Mouse (Mus musculus) CH12.LX (cell line): ENCODE data around the gene Serp1. TPM values are rescaled to one million over a fixed set of nuclear protein-coding genes. Genes with fewer than 3 reads are reported as not detected.
A peak's percentile ranks its signal among the peaks of the same experiment; 100 is the strongest.

Source experiments
- DNase-seq: peaks from one replicate; pipeline ENCODE4 v3.0.0-alpha.2; 2013; ENCODE audit errors: extremely low read depth
- H3K27ac ChIP-seq: 2 replicates; pipeline ENCODE4 v1.5.1; 2012; ENCODE audit warnings: low read depth, mild to moderate bottlenecking, control low read depth, moderate library complexity; ENCODE audit not compliant: insufficient read depth
- H3K27me3 ChIP-seq: replicated peaks from 2 replicates; pipeline ENCODE3; 2012; ENCODE audit warnings: inconsistent platforms
- H3K36me3 ChIP-seq, 2 experiments: replicated peaks in 1 of 2; 2 replicates each; pipeline versions ENCODE3 to v1.6.1; 2012; ENCODE audit warnings: inconsistent platforms in 1 of 2, low read length in 1 of 2, mild to moderate bottlenecking in 1 of 2, mixed read lengths in 1 of 2, moderate library complexity in 1 of 2; ENCODE audit not compliant: control insufficient read depth in 1 of 2, insufficient read depth in 1 of 2
- H3K4me1 ChIP-seq, 2 experiments: 2 replicates each; pipeline ENCODE4 v1.6.1; 2012; ENCODE audit warnings: inconsistent platforms in 1 of 2, moderate library complexity in 1 of 2; ENCODE audit not compliant: insufficient read depth in 2 of 2, control insufficient read depth in 1 of 2
- H3K4me2 ChIP-seq: 2 replicates; pipeline ENCODE4 v1.6.1; 2012; ENCODE audit warnings: low read depth, mild to moderate bottlenecking, control low read depth; ENCODE audit not compliant: poor library complexity, insufficient read depth, severe bottlenecking
- H3K4me3 ChIP-seq, 3 experiments: fragments of 150-350 bp in 1 of 3; sonication (generic) in 1 of 3; replicated peaks in 1 of 3; 2 replicates each; pipeline versions ENCODE3 to v1.5.1; 2011 to 2012; ENCODE audit warnings: low read depth in 2 of 3, low read length in 2 of 3, mild to moderate bottlenecking in 2 of 3, moderate library complexity in 2 of 3, control low read depth in 1 of 3, improper control_type of control experiment in 1 of 3, inconsistent platforms in 1 of 3, mixed read lengths in 1 of 3; ENCODE audit not compliant: poor library complexity in 1 of 3
- H3K79me2 ChIP-seq: replicated peaks from 2 replicates; pipeline ENCODE4 v1.6.1; 2012; ENCODE audit warnings: mild to moderate bottlenecking, moderate library complexity; ENCODE audit not compliant: control insufficient read depth, poor library complexity, insufficient read depth, severe bottlenecking; ENCODE audit errors: extremely low read depth
- H3K9ac ChIP-seq: 2 replicates; pipeline ENCODE4 v1.6.1; 2012; ENCODE audit warnings: low read depth, mild to moderate bottlenecking, control low read depth, moderate library complexity; ENCODE audit not compliant: insufficient read depth
- H3K9me3 ChIP-seq: replicated peaks from 2 replicates; pipeline ENCODE3; 2012; ENCODE audit warnings: low read length, inconsistent platforms, mixed read lengths
- BHLHE40 ChIP-seq: IDR thresholded peaks from 2 replicates; pipeline ENCODE4 v1.6.1; 2011; ENCODE audit warnings: mild to moderate bottlenecking, low read depth, low read length, improper control_type of control experiment
- CHD2 ChIP-seq: IDR thresholded peaks from 2 replicates; pipeline ENCODE4 v1.6.1; 2011; ENCODE audit warnings: low read length, improper control_type of control experiment
- ELF1 ChIP-seq: IDR thresholded peaks from 2 replicates; pipeline ENCODE4 v1.6.1; 2014; ENCODE audit warnings: low read depth, mild to moderate bottlenecking, inconsistent platforms, low read length, improper control_type of control experiment
- EP300 ChIP-seq: IDR thresholded peaks from 2 replicates; pipeline ENCODE4 v1.6.1; 2011; ENCODE audit warnings: low read length, improper control_type of control experiment
- HCFC1 ChIP-seq: IDR thresholded peaks from 2 replicates; pipeline ENCODE4 v1.6.1; 2012; ENCODE audit warnings: low read depth, mild to moderate bottlenecking, inconsistent platforms, low read length, improper control_type of control experiment
- JUN ChIP-seq: IDR thresholded peaks from 2 replicates; pipeline ENCODE4 v1.6.1; 2011; ENCODE audit warnings: low read depth, mild to moderate bottlenecking, low read length, improper control_type of control experiment, moderate library complexity; ENCODE audit not compliant: insufficient read depth
- KAT2A ChIP-seq: IDR thresholded peaks from 2 replicates; pipeline ENCODE4 v1.6.1; 2012; ENCODE audit warnings: low read length, improper control_type of control experiment, inconsistent platforms; ENCODE audit not compliant: insufficient replicate concordance
- MAFK ChIP-seq: IDR thresholded peaks from 2 replicates; pipeline ENCODE4 v1.6.1; 2011; ENCODE audit warnings: low read length, improper control_type of control experiment; ENCODE audit not compliant: insufficient replicate concordance
- MAX ChIP-seq: IDR thresholded peaks from 2 replicates; pipeline ENCODE4 v1.6.1; 2011; ENCODE audit warnings: low read length, improper control_type of control experiment
- MAZ ChIP-seq: IDR thresholded peaks from 2 replicates; pipeline ENCODE4 v1.6.1; 2012; ENCODE audit warnings: low read depth, mild to moderate bottlenecking, inconsistent platforms, low read length, improper control_type of control experiment, moderate library complexity
- MEF2A ChIP-seq: IDR thresholded peaks from 2 replicates; pipeline ENCODE4 v1.6.1; 2014; ENCODE audit warnings: low read depth, mild to moderate bottlenecking, inconsistent platforms, low read length, improper control_type of control experiment, borderline replicate concordance
- MXI1 ChIP-seq: IDR thresholded peaks from 2 replicates; pipeline ENCODE4 v1.6.1; 2011; ENCODE audit warnings: mild to moderate bottlenecking, low read depth, low read length, improper control_type of control experiment
- MYC ChIP-seq: IDR thresholded peaks from 2 replicates; pipeline ENCODE4 v1.6.1; 2011; ENCODE audit warnings: low read depth, mild to moderate bottlenecking, improper control_type of control experiment, low read length
- NELFE ChIP-seq: IDR thresholded peaks from 2 replicates; pipeline ENCODE4 v1.6.1; 2011; ENCODE audit warnings: low read depth, low read length, improper control_type of control experiment
- NRF1 ChIP-seq: IDR thresholded peaks from 2 replicates; pipeline ENCODE4 v1.6.1; 2014; ENCODE audit warnings: low read depth, mild to moderate bottlenecking, inconsistent platforms, low read length, improper control_type of control experiment, moderate library complexity
- PAX5 ChIP-seq: IDR thresholded peaks from 2 replicates; pipeline ENCODE4 v1.6.1; 2012; ENCODE audit warnings: low read length, inconsistent platforms, mixed read lengths
- POLR2A ChIP-seq: IDR thresholded peaks from 2 replicates; pipeline ENCODE4 v1.6.1; 2011; ENCODE audit warnings: low read depth, mild to moderate bottlenecking, improper control_type of control experiment, low read length
- POLR2AphosphoS2 ChIP-seq: IDR thresholded peaks from 2 replicates; pipeline ENCODE4 v1.6.1; 2011; ENCODE audit warnings: low read depth, low read length, improper control_type of control experiment
- RAD21 ChIP-seq: IDR thresholded peaks from 2 replicates; pipeline ENCODE4 v1.6.1; 2011; ENCODE audit warnings: low read depth, mild to moderate bottlenecking, low read length, improper control_type of control experiment, moderate library complexity
- SIN3A ChIP-seq: IDR thresholded peaks from 2 replicates; pipeline ENCODE4 v1.6.1; 2012; ENCODE audit warnings: low read length, improper control_type of control experiment, inconsistent platforms
- SMC3 ChIP-seq: IDR thresholded peaks from 2 replicates; pipeline ENCODE4 v1.6.1; 2011; ENCODE audit warnings: low read depth, low read length, improper control_type of control experiment
- TBP ChIP-seq: conservative IDR thresholded peaks from 2 replicates; pipeline ENCODE4 v1.6.1; 2011; ENCODE audit warnings: low read depth, low read length, improper control_type of control experiment
- TCF12 ChIP-seq: IDR thresholded peaks from 2 replicates; pipeline ENCODE4 v1.6.1; 2014; ENCODE audit warnings: low read depth, mild to moderate bottlenecking, inconsistent platforms, low read length, improper control_type of control experiment
- UBTF ChIP-seq: IDR thresholded peaks from 2 replicates; pipeline ENCODE4 v1.6.1; 2012; ENCODE audit warnings: low read depth, mild to moderate bottlenecking, inconsistent platforms, low read length, improper control_type of control experiment, moderate library complexity
- USF1 ChIP-seq: IDR thresholded peaks from 2 replicates; pipeline ENCODE4 v1.6.1; 2014; ENCODE audit warnings: low read depth, mild to moderate bottlenecking, inconsistent platforms, low read length, improper control_type of control experiment
- ZKSCAN1 ChIP-seq: IDR thresholded peaks from 2 replicates; pipeline ENCODE4 v1.6.1; 2012; ENCODE audit warnings: low read depth, inconsistent platforms, low read length, improper control_type of control experiment, borderline replicate concordance
- ZMIZ1 ChIP-seq: IDR thresholded peaks from 2 replicates; pipeline ENCODE4 v1.6.1; 2012; ENCODE audit warnings: low read depth, mild to moderate bottlenecking, inconsistent platforms, low read length, improper control_type of control experiment
- dilution Hi-C: fragments of 300-500 bp; cut with MboI; formaldehyde crosslinking; loops from 2 replicates; pipeline ENCODE4 v1.14.3; 2020; ENCODE audit warnings: low sequenced_read_pairs; ENCODE audit not compliant: extremely low pct_unique_long_range_greater_than_20kb, extremely low pct_ligation_motif_present
- in situ Hi-C: fragments of 300-500 bp; cut with MboI; formaldehyde crosslinking; loops from 3 replicates; pipeline ENCODE4 v1.14.3; 2019; ENCODE audit warnings: low sequenced_read_pairs, low pct_ligation_motif_present, low pct_unique_long_range_greater_than_20kb, mixed read lengths
- polyA plus RNA-seq: library from polyadenylated mRNA; unstranded; fragments of >175 nt; gene quantifications from 2 replicates; pipeline ENCODE4 v1.2.1, GENCODE M21; 2012; ENCODE audit warnings: low read depth; ENCODE audit not compliant: insufficient read length
- total RNA-seq, 2 experiments: library from RNA; depleted of rRNA; stranded (reverse); fragments of 300-350 nt in 1 of 2; fragments of >200 nt in 1 of 2; gene quantifications; 2 replicates each; pipeline ENCODE4 v1.2.3; 2012 to 2014

The Serp1 gene
- total RNA-seq (2012; rRNA removed) = 210 and 219 TPM in 2 replicates
- total RNA-seq (2014; rRNA removed) = 470 and 509 TPM in 2 replicates
- 252 and 298 TPM in 2 replicates for polyA plus RNA-seq

DNA sequence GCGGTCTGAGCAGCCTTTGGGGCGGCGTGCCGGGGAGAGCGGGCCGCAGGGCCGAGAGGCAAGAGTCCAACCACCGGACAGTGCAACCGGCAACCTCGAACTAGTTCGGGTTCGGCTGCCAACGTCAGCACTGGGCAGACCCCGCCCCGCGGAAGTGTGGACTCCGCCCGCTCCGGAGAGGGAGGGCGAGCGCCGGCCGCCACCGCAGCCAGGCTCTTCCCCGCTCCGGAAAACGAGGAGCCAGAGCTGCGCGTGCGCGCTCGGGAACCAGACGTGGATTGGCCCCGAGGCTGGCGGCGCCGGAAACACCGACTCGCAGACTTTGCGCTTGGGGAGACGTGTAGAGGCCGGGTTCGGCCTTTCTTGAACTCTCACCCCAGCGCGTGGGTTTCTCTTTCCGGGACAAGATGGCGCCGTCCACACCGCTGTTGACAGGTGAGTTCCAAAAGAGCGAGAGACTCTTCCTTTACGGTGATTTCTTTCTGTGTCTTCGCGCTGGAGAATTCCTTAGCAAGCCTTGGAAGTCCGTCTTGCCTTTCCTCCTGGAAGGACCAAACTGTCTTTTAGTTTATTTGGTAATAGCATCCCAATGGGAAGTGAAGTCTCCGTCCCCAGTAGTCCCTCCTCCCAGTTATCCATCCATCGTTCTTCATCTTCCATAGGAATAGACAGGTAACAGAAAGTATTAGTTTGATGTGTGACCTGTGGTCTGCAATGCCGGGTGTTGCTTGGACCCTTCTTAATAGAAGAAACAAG, at the start of gene Serp1, which contains the start of gene Eif2a:
TSS of gene Serp1 (minus strand) at position 241 of the 756 bp plus-strand sequence.
TSS of gene Eif2a (plus strand) at position 170 of the 756 bp plus-strand sequence.
- peaks cover 5 to 34% of the 10 kb centered on the region in 2 experiments; a peak in 3 of 4 replicates for H3K4me1 ChIP-seq
- H3K4me2 ChIP-seq = peak within 1 kb of the TSS; percentile 65; the same call in 1 of the 2 replicates
- dilution Hi-C loops = no loop called here
- no peaks in the 10 kb centered on the region for H3K27me3 ChIP-seq
- H3K27ac ChIP-seq = peak within 1 kb of the TSS; percentile 93
- in situ Hi-C loops = no loop called here
- peak; percentile 97 for DNase-seq
- no peaks in the 10 kb centered on the region for H3K9me3 ChIP-seq
- peak within 1 kb of the TSS; percentile 100 for H3K9ac ChIP-seq
- TF ChIP-seq HCFC1 (peak; percentile 90), KAT2A (peak; percentile 90; the same call in 1 of the 2 replicates), USF1 (peak; percentile 49; the same call in 1 of the 2 replicates), MYC (peak; percentile 84), NRF1 (peak; percentile 97), PAX5 (no peak), ELF1 (peak; percentile 95), NELFE (peak; percentile 96), EP300 (no peak), CHD2 (peak; percentile 91), MAFK (0 out of 2 replicates have a peak, but pooled peaks have one; percentile 25), SMC3 (no peak), JUN (no peak), TBP (peak; percentile 81), MAX (peak; percentile 83), BHLHE40 (no peak), MEF2A (peak; percentile 65), POLR2A (peak; percentile 98), ZMIZ1 (peak; percentile 96), SIN3A (peak; percentile 32; the same call in 1 of the 2 replicates), MAZ (peak; percentile 80; the same call in 1 of the 2 replicates), TCF12 (peak; percentile 98), UBTF (peak; percentile 83; the same call in 1 of the 2 replicates), POLR2AphosphoS2 (peak; percentile 95; the same call in 1 of the 2 replicates), ZKSCAN1 (no peak), MXI1 (peak; percentile 92; the same call in 1 of the 2 replicates), RAD21 (no peak)
- H3K79me2 ChIP-seq = peaks cover 82% of the 10 kb centered on the region
- H3K4me3 ChIP-seq = peak within 1 kb of the TSS; percentile 91 to 99 (median 99)
- H3K36me3 ChIP-seq = peaks cover 23 to 47% of the 10 kb centered on the region in 2 experiments
